Mouse (Mus musculus): ENCODE measurements around the gene Tspan10. TPM values are rescaled to one million over a fixed set of nuclear protein-coding genes. Genes with fewer than 3 reads are reported as not detected.
"Not testable (repeated sequence)": the region's sequence is repeated elsewhere in the genome, so short reads cannot be mapped to it uniquely, and the experiment has no call there.

Tspan10 gene
- polyA plus RNA-seq (2012; rRNA removed): 0.05 and 0.48 TPM in 2 replicates

- no peak for DNase-seq
- Histone ChIP-seq H3K4me1 (ENCODE audit: control insufficient read depth, insufficient read depth, low read length) (no peaks in the 10 kb centered on the region), H3K4me3 (ENCODE audit: insufficient read depth, low read depth, low read length) (no peak within 1 kb of the TSS), H3K27ac (ENCODE audit: insufficient read depth, low read depth, low read length) (no peak within 1 kb of the TSS), H3K27me3 (replicated peaks; ENCODE audit: control insufficient read depth, insufficient read depth, low read length) (no peaks in the 10 kb centered on the region), H3K36me3 (ENCODE audit: control insufficient read depth, insufficient read depth, low read length) (no peaks in the 10 kb centered on the region)
- TF ChIP-seq CTCF (conservative IDR thresholded peaks at IDR 0.05; ENCODE audit: insufficient read depth, insufficient read length, low read depth, low read length) (no peak), POLR2A (IDR thresholded peaks at IDR 0.05; ENCODE audit: low read depth, low read length) (no peak)
- 91% methylated on average over 3 of the region's 3 CpGs for WGBS
Observed at GRCm38 (mm10) chr11:120442344-120442743, at the start of gene Tspan10. Gene Tspan10, plus strand, starts transcription at chr11:120442644.

GRCm38 (mm10) chr11:120395661-120396060, 46.8 kb upstream of the Tspan10 start:
- no peaks in the 10 kb centered on the region for H3K27me3 ChIP-seq (replicated peaks; ENCODE audit: control insufficient read depth, insufficient read depth, low read length)
- H3K27ac ChIP-seq (ENCODE audit: insufficient read depth, low read depth, low read length): no peak overlapping the region
- H3K36me3 ChIP-seq (ENCODE audit: control insufficient read depth, insufficient read depth, low read length): peaks cover 6% of the 10 kb centered on the region; the same call in 1 of the 2 replicates
- H3K4me3 ChIP-seq (ENCODE audit: insufficient read depth, low read depth, low read length): no peak overlapping the region
- H3K4me1 ChIP-seq (ENCODE audit: control insufficient read depth, insufficient read depth, low read length): no peaks in the 10 kb centered on the region
- no peak for DNase-seq
- TF ChIP-seq POLR2A (IDR thresholded peaks at IDR 0.05; ENCODE audit: low read depth, low read length) (no peak), CTCF (conservative IDR thresholded peaks at IDR 0.05; ENCODE audit: insufficient read depth, insufficient read length, low read depth, low read length) (no peak)
- 62% methylated on average over 4 of the region's 4 CpGs for WGBS

GRCm38 (mm10) chr11:120397602-120398001, 44.8 kb upstream of the Tspan10 start:
- TF ChIP-seq CTCF (conservative IDR thresholded peaks at IDR 0.05; ENCODE audit: insufficient read depth, insufficient read length, low read depth, low read length): no peak
- no peak for TF ChIP-seq POLR2A (IDR thresholded peaks at IDR 0.05; ENCODE audit: low read depth, low read length)
- no peak for DNase-seq
- peaks cover 8% of the 10 kb centered on the region; the same call in 1 of the 2 replicates for H3K36me3 ChIP-seq (ENCODE audit: control insufficient read depth, insufficient read depth, low read length)
- H3K4me1 ChIP-seq (ENCODE audit: control insufficient read depth, insufficient read depth, low read length): no peaks in the 10 kb centered on the region
- WGBS: 39% methylated on average over 2 of the region's 2 CpGs
- H3K27me3 ChIP-seq (replicated peaks; ENCODE audit: control insufficient read depth, insufficient read depth, low read length): no peaks in the 10 kb centered on the region
- H3K4me3 ChIP-seq (ENCODE audit: insufficient read depth, low read depth, low read length): no peak overlapping the region
- no peak overlapping the region for H3K27ac ChIP-seq (ENCODE audit: insufficient read depth, low read depth, low read length)

- Histone ChIP-seq H3K27me3 (replicated peaks; ENCODE audit: control insufficient read depth, insufficient read depth, low read length) (no peaks in the 10 kb centered on the region), H3K4me1 (ENCODE audit: control insufficient read depth, insufficient read depth, low read length) (no peaks in the 10 kb centered on the region), H3K36me3 (ENCODE audit: control insufficient read depth, insufficient read depth, low read length) (peaks cover 15% of the 10 kb centered on the region), H3K27ac (ENCODE audit: insufficient read depth, low read depth, low read length) (no peak overlapping the region), H3K4me3 (ENCODE audit: insufficient read depth, low read depth, low read length) (no peak overlapping the region)
- TF ChIP-seq CTCF (conservative IDR thresholded peaks at IDR 0.05; ENCODE audit: insufficient read depth, insufficient read length, low read depth, low read length) (no peak), POLR2A (IDR thresholded peaks at IDR 0.05; ENCODE audit: low read depth, low read length) (no peak)
- DNase-seq: no peak
- WGBS: 97% methylated on average over 2 of the region's 2 CpGs
Observed at GRCm38 (mm10) chr11:120399319-120399718, 43.1 kb upstream of the Tspan10 start.

GRCm38 (mm10) chr11:120404814-120405213, 37.6 kb upstream of the Tspan10 start:
- Histone ChIP-seq H3K27me3 (replicated peaks; ENCODE audit: control insufficient read depth, insufficient read depth, low read length) (no peaks in the 10 kb centered on the region), H3K27ac (ENCODE audit: insufficient read depth, low read depth, low read length) (no peak overlapping the region), H3K4me3 (ENCODE audit: insufficient read depth, low read depth, low read length) (no peak overlapping the region), H3K36me3 (ENCODE audit: control insufficient read depth, insufficient read depth, low read length) (peaks cover 12% of the 10 kb centered on the region), H3K4me1 (ENCODE audit: control insufficient read depth, insufficient read depth, low read length) (no peaks in the 10 kb centered on the region)
- no peak for TF ChIP-seq CTCF (conservative IDR thresholded peaks at IDR 0.05; ENCODE audit: insufficient read depth, insufficient read length, low read depth, low read length)
- TF ChIP-seq POLR2A (IDR thresholded peaks at IDR 0.05; ENCODE audit: low read depth, low read length): no peak
- no peak for DNase-seq
- WGBS: 97% methylated on average over 1 of the region's 1 CpGs

GRCm38 (mm10) chr11:120405867-120406266, 36.6 kb upstream of the Tspan10 start:
- H3K4me1 ChIP-seq (ENCODE audit: control insufficient read depth, insufficient read depth, low read length): no peaks in the 10 kb centered on the region
- no peak overlapping the region for H3K4me3 ChIP-seq (ENCODE audit: insufficient read depth, low read depth, low read length)
- DNase-seq: no peak
- TF ChIP-seq CTCF (conservative IDR thresholded peaks at IDR 0.05; ENCODE audit: insufficient read depth, insufficient read length, low read depth, low read length): no peak
- no peak for TF ChIP-seq POLR2A (IDR thresholded peaks at IDR 0.05; ENCODE audit: low read depth, low read length)
- no peaks in the 10 kb centered on the region for H3K27me3 ChIP-seq (replicated peaks; ENCODE audit: control insufficient read depth, insufficient read depth, low read length)
- H3K27ac ChIP-seq (ENCODE audit: insufficient read depth, low read depth, low read length): no peak overlapping the region
- peaks cover 10% of the 10 kb centered on the region for H3K36me3 ChIP-seq (ENCODE audit: control insufficient read depth, insufficient read depth, low read length)
- 94% methylated on average over 3 of the region's 3 CpGs for WGBS

- H3K4me1 ChIP-seq (ENCODE audit: control insufficient read depth, insufficient read depth, low read length): no peaks in the 10 kb centered on the region
- WGBS: 92% methylated on average over 1 of the region's 1 CpGs
- peaks cover 10% of the 10 kb centered on the region for H3K36me3 ChIP-seq (ENCODE audit: control insufficient read depth, insufficient read depth, low read length)
- H3K27ac ChIP-seq (ENCODE audit: insufficient read depth, low read depth, low read length): no peak overlapping the region
- H3K4me3 ChIP-seq (ENCODE audit: insufficient read depth, low read depth, low read length): no peak overlapping the region
- no peak for TF ChIP-seq POLR2A (IDR thresholded peaks at IDR 0.05; ENCODE audit: low read depth, low read length)
- TF ChIP-seq CTCF (conservative IDR thresholded peaks at IDR 0.05; ENCODE audit: insufficient read depth, insufficient read length, low read depth, low read length): no peak
- no peaks in the 10 kb centered on the region for H3K27me3 ChIP-seq (replicated peaks; ENCODE audit: control insufficient read depth, insufficient read depth, low read length)
- DNase-seq: no peak
Observed at GRCm38 (mm10) chr11:120406445-120406844, 36.0 kb upstream of the Tspan10 start.

GRCm38 (mm10) chr11:120413621-120414020, 28.8 kb upstream of the Tspan10 start:
- not testable (repeated sequence) for H3K36me3 ChIP-seq (ENCODE audit: control insufficient read depth, insufficient read depth, low read length); H3K4me3 ChIP-seq (ENCODE audit: insufficient read depth, low read depth, low read length); DNase-seq; H3K27me3 ChIP-seq (replicated peaks; ENCODE audit: control insufficient read depth, insufficient read depth, low read length); H3K27ac ChIP-seq (ENCODE audit: insufficient read depth, low read depth, low read length); H3K4me1 ChIP-seq (ENCODE audit: control insufficient read depth, insufficient read depth, low read length)
- WGBS: 93% methylated on average over 7 of the region's 10 CpGs
